Mouse (Mus musculus) mesoderm, embryonic 11.5 days (tissue): ENCODE results near the gene Dcbld2.
"Not testable (repeated sequence)": the region's sequence is repeated elsewhere in the genome, so short reads cannot be mapped to it uniquely, and the experiment has no call there.

ENCODE experiments used
- DNase-seq: peaks from one replicate; pipeline ENCODE4 v3.0.0-alpha.2; 2012; ENCODE audit warnings: low read depth, low spot score

The Dcbld2 gene

GRCm38 (mm10) chr16:58450648-58451047 lies 42.4 kb downstream of the Dcbld2 start:
- DNase-seq, result no peak

GRCm38 (mm10) chr16:58451647-58452046 lies 43.4 kb downstream of the Dcbld2 start:
- DNase-seq, result no peak

- no peak for DNase-seq
Measured at GRCm38 (mm10) chr16:58453138-58453537, 44.9 kb downstream of the Dcbld2 start.

GRCm38 (mm10) chr16:58453820-58454219 lies 45.6 kb downstream of the Dcbld2 start:
- DNase-seq, result no peak

GRCm38 (mm10) chr16:58454617-58455016 lies 46.4 kb downstream of the Dcbld2 start:
- peak; percentile 56 for DNase-seq

GRCm38 (mm10) chr16:58455118-58455517 lies 46.9 kb downstream of the Dcbld2 start:
- DNase-seq, result no peak

- no peak for DNase-seq
Measured at GRCm38 (mm10) chr16:58456445-58456844, 48.2 kb downstream of the Dcbld2 start.

GRCm38 (mm10) chr16:58456991-58457390 lies 48.7 kb downstream of the Dcbld2 start:
- DNase-seq, result no peak

GRCm38 (mm10) chr16:58459966-58460365 lies 51.7 kb downstream of the Dcbld2 start:
- not testable (repeated sequence) for DNase-seq

GRCm38 (mm10) chr16:58460386-58460785 lies 52.1 kb downstream of the Dcbld2 start:
- no peak for DNase-seq

- no peak for DNase-seq
Measured at GRCm38 (mm10) chr16:58461856-58462518, 53.7 kb downstream of the Dcbld2 start.

- no peak for DNase-seq
Measured at GRCm38 (mm10) chr16:58462519-58462918, 54.3 kb downstream of the Dcbld2 start.

GRCm38 (mm10) chr16:58464051-58464450 lies 55.8 kb downstream of the Dcbld2 start:
- no peak for DNase-seq

- DNase-seq, result no peak
Measured at GRCm38 (mm10) chr16:58465412-58465811, 57.2 kb downstream of the Dcbld2 start.

- no peak for DNase-seq
Measured at GRCm38 (mm10) chr16:58470061-58470460, 61.8 kb downstream of the Dcbld2 start.

- DNase-seq, result no peak
Measured at GRCm38 (mm10) chr16:58470841-58471240, 62.6 kb downstream of the Dcbld2 start.

- DNase-seq, result no peak
Measured at GRCm38 (mm10) chr16:58474875-58475274, 66.6 kb downstream of the Dcbld2 start.

GRCm38 (mm10) chr16:58475544-58476154 lies 67.4 kb downstream of the Dcbld2 start:
- DNase-seq, result no peak

GRCm38 (mm10) chr16:58476363-58476762 lies 68.1 kb downstream of the Dcbld2 start:
- DNase-seq, result no peak

GRCm38 (mm10) chr16:58479898-58480448 lies 71.7 kb downstream of the Dcbld2 start:
- no peak for DNase-seq

- DNase-seq, result no peak
Measured at GRCm38 (mm10) chr16:58481219-58481905, 73.1 kb downstream of the Dcbld2 start.

GRCm38 (mm10) chr16:58481906-58482270 lies 73.6 kb downstream of the Dcbld2 start:
- DNase-seq, result no peak

GRCm38 (mm10) chr16:58482296-58482695 lies 74.1 kb downstream of the Dcbld2 start:
- no peak for DNase-seq
